Mouse (Mus musculus): Measurements from ENCODE around the gene Tex36.
A peak's percentile ranks its signal among the peaks of the same experiment; 100 is the strongest.

Tex36 gene

GRCm38 (mm10) chr7:133583216-133583615, 18.7 kb downstream of the Tex36 start:
- DNase-seq: no peak

GRCm38 (mm10) chr7:133580296-133580640, 21.7 kb downstream of the Tex36 start:
- no peak for DNase-seq

- peak; percentile 8 for DNase-seq
Observed at GRCm38 (mm10) chr7:133579491-133580295, 22.3 kb downstream of the Tex36 start.

- DNase-seq: no peak
Observed at GRCm38 (mm10) chr7:133576825-133577224, 25.1 kb downstream of the Tex36 start.

GRCm38 (mm10) chr7:133576281-133576680, 25.7 kb downstream of the Tex36 start:
- DNase-seq: no peak

- DNase-seq: no peak
Observed at GRCm38 (mm10) chr7:133571927-133572326, 30.0 kb downstream of the Tex36 start.

GRCm38 (mm10) chr7:133569194-133569880, 32.6 kb downstream of the Tex36 start:
- DNase-seq: no peak

- DNase-seq: no peak
Observed at GRCm38 (mm10) chr7:133564600-133564999, 37.4 kb downstream of the Tex36 start.

GRCm38 (mm10) chr7:133563175-133563824, 38.7 kb downstream of the Tex36 start:
- DNase-seq: no peak

GRCm38 (mm10) chr7:133555786-133556492, 46.0 kb downstream of the Tex36 start:
- no peak for DNase-seq

GRCm38 (mm10) chr7:133552306-133552991, 49.5 kb downstream of the Tex36 start:
- no peak for DNase-seq

GRCm38 (mm10) chr7:133551000-133551399, 51.0 kb downstream of the Tex36 start:
- DNase-seq: no peak

- no peak for DNase-seq
Observed at GRCm38 (mm10) chr7:133548434-133548833, 53.5 kb downstream of the Tex36 start.

GRCm38 (mm10) chr7:133545631-133546030, 56.3 kb downstream of the Tex36 start:
- no peak for DNase-seq

- no peak for DNase-seq
Observed at GRCm38 (mm10) chr7:133544966-133545365, 57.0 kb downstream of the Tex36 start.

- DNase-seq: peak; percentile 22
Observed at GRCm38 (mm10) chr7:133543131-133543530, 58.8 kb downstream of the Tex36 start.

GRCm38 (mm10) chr7:133537366-133537765, 64.6 kb downstream of the Tex36 start:
- DNase-seq: no peak
